In genomic region chr1:37218386-37218785, GRCm38 (mm10) we compare ENCODE assay signal across 9 mouse cellular contexts. TPM values are rescaled to one million over a fixed set of nuclear protein-coding genes. Genes with fewer than 3 reads are reported as not detected.
DNase-seq lines count a peak whose midpoint lies in the region; ATAC-seq lines count a peak whose summit lies in the region.
"Had no signal": no experiment of that assay in that cellular context is flagged by ENCODE, and none has a peak within 500 bp of the region (broad histone marks: within the 10 kb centered on the region; RNA-seq: fewer than 3 reads in every experiment).

No protein-coding gene starts in this region.

- intact Hi-C loops in heart, postnatal 36 days (cut with DNase I), result no loop called here

- ATAC-seq in CD4-positive, CD25-positive, alpha-beta regulatory T cell, adult 4 months, result no peak
- ATAC-seq in erythroblast, adult 5-6 weeks (replicated peaks; ENCODE audit: low FRiP score, poor library complexity, severe bottlenecking), result no peak

- peak; percentile 39 for DNase-seq in CD4-positive, CD25-positive, alpha-beta regulatory T cell, adult 2 months (ENCODE audit: low read depth, low spot score)
- peak; percentile 38 to 41 for DNase-seq in urinary bladder, adult 18-20 months (ENCODE audit: low spot score in 2 of 2)
- DNase-seq in urinary bladder, postnatal 10 days (ENCODE audit: low spot score), result no peak
- DNase-seq in heart, postnatal 36 days, result peak; percentile 31 to 60
- peak; percentile 6 to 9 for DNase-seq in lung, adult 18-20 months
- DNase-seq in retina, postnatal 1 day, result peak; percentile 55

RNA-seq across cellular contexts. Expression of gene Cnga3, which starts 4.2 kb away (rescaled TPM):
- polyA plus RNA-seq in CD4-positive, CD25-positive, alpha-beta regulatory T cell, adult 4 months (2017; shearing (Covaris generic)), result under 1 TPM in 1 of 2 experiments, not detected in 1; 0.29 TPM
- under 1 TPM; 0.86 to 0.87 TPM for total RNA-seq in heart, postnatal 36 days (2021)
- total RNA-seq in erythroblast, adult 5-6 weeks (2015; ENCODE audit: low replicate concordance), result not detected in 2 replicates
- not detected in 2 replicates for total RNA-seq in erythroblast, adult 5-6 weeks (2017; ENCODE audit: low replicate concordance)
- polyA plus RNA-seq: macrophage had no signal
